Mouse (Mus musculus) ovary, adult 2 months (tissue): ENCODE data around the gene Gm11037. TPM values are rescaled to one million over a fixed set of nuclear protein-coding genes. Genes with fewer than 3 reads are reported as not detected.

Source experiments
- polyA plus RNA-seq: library from polyadenylated mRNA; depleted of rRNA; stranded (reverse); fragments of >200 nt; gene quantifications from 2 replicates; pipeline ENCODE4 v1.2.3, GENCODE M21; 2012; rRNA removed

Gene Gm11037
- polyA plus RNA-seq: not detected in 2 replicates

GRCm38 (mm10) chr2:131132930-131133547 is at the start of gene Gm11037:
TSS of gene Gm11037 (plus strand) at chr2:131133497.

GRCm38 (mm10) chr2:131086667-131087390 is 46.5 kb upstream of the Gm11037 start, which contains the start of gene Siglec1:
TSS of gene Siglec1 (minus strand) at chr2:131086765.

GRCm38 (mm10) chr2:131127161-131127730 is 6.1 kb upstream of the Gm11037 start, which contains the start of gene Hspa12b:
TSS of gene Hspa12b (plus strand) at chr2:131127280.

GRCm38 (mm10) chr2:131159938-131160581 is 26.8 kb downstream of the Gm11037 start, which contains the start of gene 1700037H04Rik:
TSS of gene 1700037H04Rik (minus strand) at chr2:131160081.

GRCm38 (mm10) chr2:131179990-131180587 is 46.8 kb downstream of the Gm11037 start, which contains the start of gene Cenpb:
TSS of gene Cenpb (minus strand) at chr2:131180067.

Other genes starting within 250 kb of the Gm11037 start
- 56.1 and 58.9 TPM in 2 replicates for gene 4930402H24Rik, start 227.1 kb upstream of the Gm11037 start, polyA plus RNA-seq
- gene Atrn, start 227.0 kb upstream of the Gm11037 start, polyA plus RNA-seq: 16.3 and 21.1 TPM in 2 replicates
- gene Gfra4, start 90.4 kb upstream of the Gm11037 start, polyA plus RNA-seq: 58.1 and 88.6 TPM in 2 replicates
- 52.5 and 54.7 TPM in 2 replicates for gene Adam33, start 69.7 kb upstream of the Gm11037 start, polyA plus RNA-seq
- gene Siglec1, start 46.7 kb upstream of the Gm11037 start, polyA plus RNA-seq: 20.0 and 22.6 TPM in 2 replicates
- gene Hspa12b, start 6.2 kb upstream of the Gm11037 start, polyA plus RNA-seq: 19.0 and 21.7 TPM in 2 replicates
- gene 1700037H04Rik, start 26.6 kb downstream of the Gm11037 start, polyA plus RNA-seq: 185 and 192 TPM in 2 replicates
- gene Cenpb, start 46.6 kb downstream of the Gm11037 start, polyA plus RNA-seq: 102 and 138 TPM in 2 replicates
- gene Cdc25b, start 53.5 kb downstream of the Gm11037 start, polyA plus RNA-seq: 33.2 and 38.4 TPM in 2 replicates
- 23.8 and 27.1 TPM in 2 replicates for gene Spef1, start 53.8 kb downstream of the Gm11037 start, polyA plus RNA-seq
- 47.3 and 50.6 TPM in 2 replicates for gene Ap5s1, start 73.6 kb downstream of the Gm11037 start, polyA plus RNA-seq
- 80.6 and 99.1 TPM in 2 replicates for gene Mavs, start 100.6 kb downstream of the Gm11037 start, polyA plus RNA-seq
- gene Pank2, start 129.0 kb downstream of the Gm11037 start, polyA plus RNA-seq: 18.0 and 22.6 TPM in 2 replicates
- gene Rnf24, start 219.4 kb downstream of the Gm11037 start, polyA plus RNA-seq: 6.3 and 6.4 TPM in 2 replicates